Mouse (Mus musculus): ENCODE data around the gene Etv6. TPM values are rescaled to one million over a fixed set of nuclear protein-coding genes. Genes with fewer than 3 reads are reported as not detected.

Etv6 gene
- polyA plus RNA-seq, 1 experiment from 2014 or later = 12.6 TPM

DNA sequence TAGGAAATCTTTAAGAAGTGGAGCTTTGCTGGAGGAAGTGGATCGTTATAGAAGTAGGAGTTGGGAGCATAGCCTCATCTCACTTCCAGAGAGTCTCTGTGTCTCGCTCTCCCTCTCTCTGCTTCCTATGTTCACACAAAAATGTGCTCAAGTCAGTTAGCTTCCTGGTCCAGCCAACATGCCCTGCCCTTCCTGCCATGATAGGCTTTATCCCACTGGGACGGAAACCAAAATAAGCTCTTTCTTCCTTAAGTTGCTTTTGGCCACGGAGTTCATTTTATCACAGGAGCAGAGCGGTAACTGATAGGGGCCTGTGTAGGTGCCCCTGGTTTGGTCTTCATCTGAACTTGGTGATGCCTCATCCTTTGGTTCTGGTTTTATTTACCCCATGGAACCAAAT is 132.5 kb downstream of the Etv6 start:
- H3K27me3 ChIP-seq (ENCODE audit: control insufficient read depth, insufficient read depth, low read depth, low read length) = no peaks in the 10 kb centered on the region
- 65% methylated on average over 5 of the region's 5 CpGs for WGBS
- H3K4me2 ChIP-seq (ENCODE audit: low read depth, low read length) = no peak overlapping the region
- H3K4me3 ChIP-seq (ENCODE audit: low read length) = no peak overlapping the region
- no peak overlapping the region for H3K27ac ChIP-seq (ENCODE audit: low read length)
- H3K36me3 ChIP-seq (ENCODE audit: control insufficient read depth, insufficient read depth, low read length) = no peaks in the 10 kb centered on the region
- peaks cover 15% of the 10 kb centered on the region for H3K4me1 ChIP-seq (replicated peaks; ENCODE audit: control insufficient read depth, insufficient read depth, low read length)
- ATAC-seq (ENCODE audit: low read depth) = no peak
- no peak overlapping the region for H3K9ac ChIP-seq (ENCODE audit: low read length)
- no peaks in the 10 kb centered on the region for H3K9me3 ChIP-seq (ENCODE audit: control insufficient read depth, low read length)

DNA sequence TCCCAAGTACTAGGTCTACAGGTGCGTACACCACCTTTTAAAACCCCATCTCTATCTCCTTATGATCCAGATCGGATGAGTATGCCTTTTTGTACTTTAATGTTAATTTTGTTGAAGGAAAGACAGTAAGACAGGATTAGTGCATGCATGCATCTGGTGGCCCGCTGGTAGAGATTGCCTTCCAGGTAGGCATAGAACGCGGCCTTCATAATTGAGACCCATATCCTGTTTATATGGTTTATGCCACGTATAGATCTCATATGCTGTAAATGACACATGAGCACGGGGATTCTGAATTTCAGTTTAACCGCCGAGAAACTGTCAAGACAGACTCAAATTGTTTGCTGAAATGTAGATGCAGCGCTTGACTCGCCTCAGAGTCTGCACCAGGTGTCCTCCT is 133.3 kb downstream of the Etv6 start:
- no peak for ATAC-seq (ENCODE audit: low read depth)
- WGBS = 78% methylated on average over 11 of the region's 11 CpGs
- Histone ChIP-seq H3K9me3 (ENCODE audit: control insufficient read depth, low read length) (no peaks in the 10 kb centered on the region), H3K4me1 (replicated peaks; ENCODE audit: control insufficient read depth, insufficient read depth, low read length) (peaks cover 17% of the 10 kb centered on the region), H3K27ac (ENCODE audit: low read length) (no peak overlapping the region), H3K27me3 (ENCODE audit: control insufficient read depth, insufficient read depth, low read depth, low read length) (no peaks in the 10 kb centered on the region), H3K9ac (ENCODE audit: low read length) (no peak overlapping the region), H3K36me3 (ENCODE audit: control insufficient read depth, insufficient read depth, low read length) (no peaks in the 10 kb centered on the region), H3K4me3 (ENCODE audit: low read length) (no peak overlapping the region), H3K4me2 (ENCODE audit: low read depth, low read length) (no peak overlapping the region)

DNA sequence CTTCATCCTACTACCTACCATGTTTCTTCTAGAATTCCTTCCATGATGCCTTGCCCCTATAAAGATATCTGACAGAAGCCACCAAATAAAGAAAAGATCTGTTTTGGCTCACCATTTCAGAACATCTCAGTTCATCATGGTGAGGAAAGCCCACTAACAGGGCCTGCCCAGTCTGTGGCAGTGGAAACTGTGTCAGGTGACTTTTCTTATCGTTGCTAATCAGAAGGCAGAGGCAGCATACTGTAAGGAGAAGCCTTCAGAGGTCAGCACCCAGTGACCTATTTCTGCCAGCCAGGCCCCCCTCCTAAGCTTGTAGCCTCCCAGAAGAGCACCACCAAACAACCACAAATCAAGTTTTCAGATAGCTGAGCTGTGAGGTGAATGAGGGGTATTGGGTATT is 135.7 kb downstream of the Etv6 start:
- ATAC-seq (ENCODE audit: low read depth) = no peak
- no peak overlapping the region for H3K27ac ChIP-seq (ENCODE audit: low read length)
- H3K27me3 ChIP-seq (ENCODE audit: control insufficient read depth, insufficient read depth, low read depth, low read length) = no peaks in the 10 kb centered on the region
- peaks cover 23% of the 10 kb centered on the region for H3K4me1 ChIP-seq (replicated peaks; ENCODE audit: control insufficient read depth, insufficient read depth, low read length)
- no peak overlapping the region for H3K4me3 ChIP-seq (ENCODE audit: low read length)
- no peaks in the 10 kb centered on the region for H3K36me3 ChIP-seq (ENCODE audit: control insufficient read depth, insufficient read depth, low read length)
- no peak overlapping the region for H3K9ac ChIP-seq (ENCODE audit: low read length)
- H3K9me3 ChIP-seq (ENCODE audit: control insufficient read depth, low read length) = no peaks in the 10 kb centered on the region
- WGBS = 24% methylated on average over 1 of the region's 1 CpGs
- no peak overlapping the region for H3K4me2 ChIP-seq (ENCODE audit: low read depth, low read length)

DNA sequence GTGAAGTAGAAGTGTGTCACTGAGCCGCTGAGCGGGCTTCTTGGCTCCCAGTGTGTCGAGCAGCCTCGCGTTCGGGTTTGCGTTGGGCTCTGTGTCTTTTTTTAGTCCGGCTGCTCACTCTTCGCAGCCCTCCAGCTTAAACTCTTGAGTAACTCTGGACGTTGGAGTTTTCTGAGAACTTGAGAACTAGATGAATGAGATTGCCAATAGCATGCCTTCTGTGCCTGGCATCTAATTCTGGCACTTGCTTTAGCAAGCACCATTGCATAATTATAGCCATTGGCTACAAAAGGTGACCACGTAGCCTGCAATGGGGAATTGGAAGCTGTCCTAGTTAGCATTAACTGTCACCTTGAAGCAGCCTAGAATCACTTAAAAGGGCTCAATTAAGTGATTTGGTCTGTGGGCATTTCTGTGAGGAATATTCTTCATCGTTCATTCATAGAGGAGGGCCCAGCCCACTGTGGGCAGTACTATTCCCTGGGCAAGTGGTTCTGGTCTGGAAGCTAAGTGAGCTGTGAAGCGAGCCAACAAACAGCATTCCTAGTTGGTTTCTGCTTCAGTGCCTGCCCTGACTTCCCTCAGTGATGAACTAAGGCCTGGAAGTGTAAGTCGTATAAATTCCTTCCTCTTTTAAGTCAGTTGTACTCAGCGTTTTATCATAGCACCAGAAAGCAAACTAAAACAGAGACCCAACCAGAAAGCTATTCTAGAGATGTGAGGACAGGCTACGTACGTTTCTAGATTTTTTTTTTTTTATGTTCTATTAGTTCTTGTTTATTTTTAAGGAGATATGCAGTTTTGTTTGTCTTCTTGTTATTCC is 136.6 kb downstream of the Etv6 start:
- Histone ChIP-seq H3K9me3 (ENCODE audit: control insufficient read depth, low read length) (no peaks in the 10 kb centered on the region), H3K4me3 (ENCODE audit: low read length) (no peak overlapping the region), H3K27me3 (ENCODE audit: control insufficient read depth, insufficient read depth, low read depth, low read length) (no peaks in the 10 kb centered on the region), H3K27ac (ENCODE audit: low read length) (no peak overlapping the region), H3K4me2 (ENCODE audit: low read depth, low read length) (no peak overlapping the region), H3K36me3 (ENCODE audit: control insufficient read depth, insufficient read depth, low read length) (no peaks in the 10 kb centered on the region), H3K9ac (ENCODE audit: low read length) (no peak overlapping the region), H3K4me1 (replicated peaks; ENCODE audit: control insufficient read depth, insufficient read depth, low read length) (peaks cover 23% of the 10 kb centered on the region)
- ATAC-seq (ENCODE audit: low read depth) = no peak
- WGBS = 82% methylated on average over 17 of the region's 17 CpGs

DNA sequence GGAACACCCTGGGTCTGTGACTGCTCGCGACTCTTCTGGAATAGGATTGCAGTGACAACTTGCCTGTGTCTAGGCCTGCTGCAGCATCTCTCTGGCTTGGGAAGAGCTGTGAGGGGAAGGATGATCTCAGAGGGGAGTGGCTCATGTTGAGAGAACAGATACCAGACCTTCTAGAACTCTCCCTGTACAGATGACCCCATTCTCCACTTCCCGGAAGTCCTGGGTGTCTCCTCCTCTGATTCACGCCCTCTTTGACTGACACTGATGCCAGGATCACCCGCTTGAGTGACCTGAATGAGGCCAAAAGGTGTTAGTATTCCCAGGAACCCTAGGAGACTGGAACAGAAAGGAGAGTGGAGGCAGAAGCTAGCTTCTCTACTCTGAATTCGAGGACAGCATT is 137.9 kb downstream of the Etv6 start:
- peaks cover 23% of the 10 kb centered on the region for H3K4me1 ChIP-seq (replicated peaks; ENCODE audit: control insufficient read depth, insufficient read depth, low read length)
- H3K27me3 ChIP-seq (ENCODE audit: control insufficient read depth, insufficient read depth, low read depth, low read length) = no peaks in the 10 kb centered on the region
- no peak overlapping the region for H3K4me3 ChIP-seq (ENCODE audit: low read length)
- no peaks in the 10 kb centered on the region for H3K9me3 ChIP-seq (ENCODE audit: control insufficient read depth, low read length)
- ATAC-seq (ENCODE audit: low read depth) = no peak
- H3K27ac ChIP-seq (ENCODE audit: low read length) = no peak overlapping the region
- WGBS = 65% methylated on average over 6 of the region's 6 CpGs
- H3K36me3 ChIP-seq (ENCODE audit: control insufficient read depth, insufficient read depth, low read length) = no peaks in the 10 kb centered on the region
- H3K9ac ChIP-seq (ENCODE audit: low read length) = no peak overlapping the region
- H3K4me2 ChIP-seq (ENCODE audit: low read depth, low read length) = no peak overlapping the region

DNA sequence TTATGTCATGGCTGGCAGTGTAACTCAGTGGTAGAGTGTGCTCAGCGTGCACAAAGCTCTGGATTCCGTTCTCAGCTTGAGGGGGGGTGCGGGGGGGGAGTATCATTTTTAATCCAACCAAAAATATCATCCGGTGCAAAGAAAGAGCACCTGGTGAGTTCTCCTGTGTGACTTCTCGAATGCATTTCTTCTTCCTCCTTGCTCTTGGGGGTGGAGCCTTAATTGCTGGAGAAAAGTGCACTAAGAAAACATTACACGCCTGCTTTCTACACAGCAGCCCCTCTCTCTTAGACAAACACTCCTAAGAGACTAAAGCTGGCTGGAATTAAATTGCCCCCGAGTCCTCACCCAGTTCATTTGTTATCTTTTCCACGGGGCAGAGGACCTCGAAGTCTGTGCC is 139.6 kb downstream of the Etv6 start:
- H3K4me2 ChIP-seq (ENCODE audit: low read depth, low read length) = peak overlapping the region; percentile 35; the same call in 1 of the 2 replicates
- ATAC-seq (ENCODE audit: low read depth) = peak; percentile 51; the same call in 1 of the 2 replicates

DNA sequence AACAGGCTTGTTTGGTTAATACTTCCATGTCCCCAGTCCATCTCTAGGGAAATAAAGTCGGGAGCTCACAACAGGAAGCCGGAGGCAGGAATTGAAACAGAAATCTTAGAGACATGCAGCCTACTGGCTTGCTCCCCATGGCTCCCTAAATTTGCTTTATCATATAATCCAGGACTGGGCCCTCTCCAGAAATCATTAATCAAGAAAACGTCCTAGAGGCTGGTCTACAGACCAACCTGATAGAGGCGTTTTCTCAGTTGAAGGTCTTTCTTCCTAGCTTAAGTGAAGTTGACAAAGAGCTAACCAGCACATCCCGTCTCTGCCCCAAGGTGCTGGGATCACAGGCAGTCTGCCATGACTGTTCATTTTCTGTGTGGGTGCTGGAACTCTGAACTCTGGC is 141.7 kb downstream of the Etv6 start:
- Histone ChIP-seq H3K4me2 (ENCODE audit: low read depth, low read length) (no peak overlapping the region), H3K4me1 (replicated peaks; ENCODE audit: control insufficient read depth, insufficient read depth, low read length) (peaks cover 18% of the 10 kb centered on the region), H3K27me3 (ENCODE audit: control insufficient read depth, insufficient read depth, low read depth, low read length) (no peaks in the 10 kb centered on the region), H3K9me3 (ENCODE audit: control insufficient read depth, low read length) (no peaks in the 10 kb centered on the region), H3K27ac (ENCODE audit: low read length) (no peak overlapping the region), H3K9ac (ENCODE audit: low read length) (no peak overlapping the region), H3K36me3 (ENCODE audit: control insufficient read depth, insufficient read depth, low read length) (no peaks in the 10 kb centered on the region), H3K4me3 (ENCODE audit: low read length) (no peak overlapping the region)
- 67% methylated on average over 5 of the region's 5 CpGs for WGBS
- no peak for ATAC-seq (ENCODE audit: low read depth)

More for the DNA sequence above, 139.6 kb downstream of the Etv6 start:
- no peaks in the 10 kb centered on the region for H3K27me3 ChIP-seq (ENCODE audit: control insufficient read depth, insufficient read depth, low read depth, low read length)
- no peak overlapping the region for H3K4me3 ChIP-seq (ENCODE audit: low read length)
- peak overlapping the region; percentile 71 for H3K27ac ChIP-seq (ENCODE audit: low read length)
- H3K36me3 ChIP-seq (ENCODE audit: control insufficient read depth, insufficient read depth, low read length) = no peaks in the 10 kb centered on the region
- H3K4me1 ChIP-seq (replicated peaks; ENCODE audit: control insufficient read depth, insufficient read depth, low read length) = peaks cover 21% of the 10 kb centered on the region
- H3K9ac ChIP-seq (ENCODE audit: low read length) = no peak overlapping the region
- H3K9me3 ChIP-seq (ENCODE audit: control insufficient read depth, low read length) = no peaks in the 10 kb centered on the region
- WGBS = 32% methylated on average over 9 of the region's 9 CpGs

DNA sequence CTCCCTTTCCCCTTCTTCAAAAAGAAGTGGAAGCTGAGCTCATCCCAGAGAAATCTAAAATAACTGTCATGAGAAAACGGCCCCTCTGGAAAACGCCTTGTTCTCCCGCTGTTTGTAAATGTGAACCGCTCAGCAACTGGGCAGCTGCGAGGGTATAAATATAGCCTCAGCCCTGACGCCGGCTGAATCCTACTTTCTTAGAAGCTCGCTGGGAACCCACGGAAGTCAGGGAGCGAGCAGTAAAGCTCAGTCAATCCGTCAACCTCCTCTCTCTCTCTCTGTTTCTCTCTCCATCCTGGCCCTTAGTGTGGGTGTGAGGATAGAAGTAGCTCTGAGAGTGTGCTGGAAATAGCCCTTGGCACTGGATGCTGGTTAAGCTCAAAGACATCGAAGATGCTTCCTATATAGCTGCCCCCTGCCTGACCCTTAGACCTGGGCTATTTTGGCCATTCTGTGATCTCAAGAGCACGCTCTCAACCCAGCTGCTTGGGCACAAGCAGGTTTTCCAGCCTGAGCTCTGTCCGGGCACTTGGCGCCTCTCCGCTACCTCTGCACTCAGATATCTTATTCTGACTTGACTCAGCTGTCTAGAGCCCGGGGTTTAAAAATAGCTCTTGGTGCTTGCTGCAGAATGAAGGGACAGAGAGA is 146.9 kb downstream of the Etv6 start:
- no peak overlapping the region for H3K4me2 ChIP-seq (ENCODE audit: low read depth, low read length)
- H3K9me3 ChIP-seq (ENCODE audit: control insufficient read depth, low read length) = no peaks in the 10 kb centered on the region
- H3K27me3 ChIP-seq (ENCODE audit: control insufficient read depth, insufficient read depth, low read depth, low read length) = no peaks in the 10 kb centered on the region
- H3K27ac ChIP-seq (ENCODE audit: low read length) = peak overlapping the region; percentile 62
- peak; percentile 42 for ATAC-seq (ENCODE audit: low read depth)
- H3K9ac ChIP-seq (ENCODE audit: low read length) = 0 out of 2 replicates have a peak overlapping the region, but pooled peaks have one; percentile 14
- no peak overlapping the region for H3K4me3 ChIP-seq (ENCODE audit: low read length)
- H3K4me1 ChIP-seq (replicated peaks; ENCODE audit: control insufficient read depth, insufficient read depth, low read length) = peaks cover 37% of the 10 kb centered on the region
- no peaks in the 10 kb centered on the region for H3K36me3 ChIP-seq (ENCODE audit: control insufficient read depth, insufficient read depth, low read length)
- 40% methylated on average over 17 of the region's 17 CpGs for WGBS

DNA sequence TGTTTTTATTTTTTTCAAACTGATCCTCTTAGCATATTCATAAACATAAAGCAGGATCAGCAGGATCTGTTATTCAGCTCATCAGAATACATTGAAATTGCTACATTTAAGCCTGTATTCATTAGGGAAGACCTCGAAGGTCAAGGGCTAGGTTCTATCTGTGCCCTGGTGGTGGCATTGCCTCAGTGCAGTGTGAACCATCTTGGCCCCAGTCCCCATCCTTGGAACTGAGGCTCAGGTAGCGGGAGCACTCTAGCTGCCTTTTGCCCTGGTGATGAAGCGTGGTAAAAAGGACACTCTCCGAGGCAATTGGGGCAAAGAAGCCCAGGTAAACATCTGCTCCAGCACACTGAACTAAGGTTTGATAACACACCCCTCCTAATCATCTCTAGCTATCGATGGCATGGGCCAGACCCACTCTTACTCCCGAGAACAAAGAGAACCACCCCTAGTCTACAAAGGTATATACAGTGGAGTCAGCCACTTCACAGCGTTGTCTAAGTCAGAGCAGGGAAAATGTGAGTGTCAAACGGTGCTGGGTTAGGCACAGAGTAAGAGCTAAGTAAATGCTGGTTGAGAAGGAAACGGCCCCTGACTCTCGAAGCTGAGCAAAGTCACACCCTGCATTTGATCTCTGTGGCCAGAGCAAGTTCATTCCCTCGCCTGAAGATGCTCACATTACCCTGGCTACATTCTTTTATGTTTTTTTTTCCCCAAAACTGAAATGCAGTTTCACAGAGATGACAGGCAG is 148.3 kb downstream of the Etv6 start:
- no peak for ATAC-seq (ENCODE audit: low read depth)
- Histone ChIP-seq H3K27ac (ENCODE audit: low read length) (0 out of 2 replicates have a peak overlapping the region, but pooled peaks have one; percentile 2), H3K27me3 (ENCODE audit: control insufficient read depth, insufficient read depth, low read depth, low read length) (no peaks in the 10 kb centered on the region), H3K9me3 (ENCODE audit: control insufficient read depth, low read length) (no peaks in the 10 kb centered on the region), H3K4me1 (replicated peaks; ENCODE audit: control insufficient read depth, insufficient read depth, low read length) (peaks cover 50% of the 10 kb centered on the region), H3K9ac (ENCODE audit: low read length) (no peak overlapping the region), H3K36me3 (ENCODE audit: control insufficient read depth, insufficient read depth, low read length) (no peaks in the 10 kb centered on the region), H3K4me3 (ENCODE audit: low read length) (no peak overlapping the region), H3K4me2 (ENCODE audit: low read depth, low read length) (no peak overlapping the region)
- 57% methylated on average over 11 of the region's 11 CpGs for WGBS
